Mouse (Mus musculus): ENCODE measurements around the gene Wtip. TPM values are rescaled to one million over a fixed set of nuclear protein-coding genes. Genes with fewer than 3 reads are reported as not detected.
"Not testable (repeated sequence)": the region's sequence is repeated elsewhere in the genome, so short reads cannot be mapped to it uniquely, and the experiment has no call there.

Gene Wtip
- polyA plus RNA-seq (2016; fragmentation: Nextera tagmentation; extraction: Ambion mirVana) = 4.7 and 6.6 TPM in 2 replicates

GRCm38 (mm10) chr7:34133117-34133762 is at the start of gene Wtip:
Wtip (minus strand) TSS chr7:34133268.
- no peaks in the 10 kb centered on the region for H3K36me3 ChIP-seq
- no peaks in the 10 kb centered on the region for H3K27me3 ChIP-seq (ENCODE audit: insufficient read depth, poor library complexity, severe bottlenecking)
- peak; percentile 92 for DNase-seq (ENCODE audit: low spot score)
- H3K4me1 ChIP-seq = peaks cover 24% of the 10 kb centered on the region
- WGBS = 2% methylated on average over 56 of the region's 65 CpGs
- no peaks in the 10 kb centered on the region for H3K9me3 ChIP-seq
- H3K27ac ChIP-seq = peak within 1 kb of the TSS; percentile 97
- H3K4me3 ChIP-seq = peak within 1 kb of the TSS; percentile 85

DNA sequence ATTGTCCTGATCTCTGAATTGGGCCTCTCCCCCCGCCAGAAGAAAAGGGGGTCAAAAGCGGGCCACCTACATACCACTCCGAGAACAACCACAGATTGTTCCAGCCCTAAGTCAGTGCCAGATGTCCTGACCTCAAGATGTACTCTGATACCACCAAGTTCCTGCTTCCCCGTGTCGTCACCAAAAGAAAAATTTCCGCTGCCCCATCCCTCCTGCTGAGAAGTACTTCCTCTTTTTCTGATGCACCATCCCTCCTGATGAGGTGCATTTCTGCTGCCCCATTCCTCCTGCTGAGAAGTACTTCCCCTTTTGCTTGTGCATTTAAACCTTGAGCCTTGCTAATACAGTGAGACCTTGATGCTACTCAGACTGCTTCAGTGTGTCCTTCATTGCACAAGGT is 43.2 kb upstream of the Wtip start:
- WGBS = 84% methylated on average over 6 of the region's 6 CpGs
- H3K4me3 ChIP-seq; H3K27ac ChIP-seq; H3K4me1 ChIP-seq; H3K36me3 ChIP-seq; DNase-seq (ENCODE audit: low spot score); H3K27me3 ChIP-seq (ENCODE audit: insufficient read depth, poor library complexity, severe bottlenecking); H3K9me3 ChIP-seq: not testable (repeated sequence)

DNA sequence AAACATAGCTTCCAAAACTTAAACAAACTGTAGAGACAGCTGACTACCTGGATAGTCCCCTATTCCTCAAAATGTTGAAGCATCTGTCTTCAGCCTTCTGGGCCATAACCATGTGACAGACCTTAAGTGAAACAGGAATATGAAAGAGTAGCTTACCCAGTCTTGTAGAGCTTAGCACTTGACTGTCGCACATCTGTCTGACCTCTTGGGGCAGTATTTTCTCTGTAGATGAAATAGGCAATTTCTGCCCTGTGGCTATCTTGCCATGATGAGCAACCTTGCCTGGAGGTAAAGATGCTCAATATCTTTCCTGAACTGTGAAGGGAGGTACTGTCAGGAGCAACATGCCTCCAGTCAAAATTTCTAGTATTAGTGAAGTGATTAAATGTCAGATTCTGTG is 39.2 kb upstream of the Wtip start:
- Histone ChIP-seq H3K9me3 (no peaks in the 10 kb centered on the region), H3K27me3 (ENCODE audit: insufficient read depth, poor library complexity, severe bottlenecking) (no peaks in the 10 kb centered on the region), H3K4me3 (no peak overlapping the region), H3K4me1 (no peaks in the 10 kb centered on the region), H3K36me3 (no peaks in the 10 kb centered on the region), H3K27ac (no peak overlapping the region)
- DNase-seq (ENCODE audit: low spot score) = no peak
- WGBS = 64% methylated on average over 1 of the region's 1 CpGs

DNA sequence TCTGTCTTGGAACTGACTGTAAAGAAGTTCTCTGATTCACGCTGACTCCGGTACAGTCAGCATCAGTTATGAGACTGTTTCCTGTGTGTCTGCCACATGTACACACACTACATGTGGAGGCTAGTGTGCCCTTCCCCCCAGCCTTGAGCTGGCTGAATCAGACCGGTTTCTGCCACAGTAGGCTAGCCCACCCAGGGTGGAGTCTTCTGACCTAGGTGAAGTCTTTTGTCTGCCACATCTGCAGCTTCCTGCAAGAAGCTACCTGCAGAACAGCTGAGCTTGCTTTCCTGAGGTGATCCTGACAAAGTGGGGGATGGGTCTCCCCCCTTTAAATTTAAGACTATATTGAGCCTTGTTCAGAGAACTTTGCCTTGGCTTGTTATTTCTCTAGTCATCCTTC is 36.4 kb upstream of the Wtip start, which contains the start of gene Uba2:
Gene Uba2 (minus strand): TSS at position 146 of the 400 bp plus-strand sequence.
- Histone ChIP-seq H3K27me3 (ENCODE audit: insufficient read depth, poor library complexity, severe bottlenecking) (no peaks in the 10 kb centered on the region), H3K36me3 (peaks cover 18% of the 10 kb centered on the region), H3K27ac (peak within 1 kb of the TSS; percentile 98), H3K9me3 (no peaks in the 10 kb centered on the region), H3K4me3 (peak within 1 kb of the TSS; percentile 84), H3K4me1 (peaks cover 8% of the 10 kb centered on the region; the same call in 1 of the 2 replicates)
- 81% methylated on average over 3 of the region's 3 CpGs for WGBS
- no peak for DNase-seq (ENCODE audit: low spot score)

DNA sequence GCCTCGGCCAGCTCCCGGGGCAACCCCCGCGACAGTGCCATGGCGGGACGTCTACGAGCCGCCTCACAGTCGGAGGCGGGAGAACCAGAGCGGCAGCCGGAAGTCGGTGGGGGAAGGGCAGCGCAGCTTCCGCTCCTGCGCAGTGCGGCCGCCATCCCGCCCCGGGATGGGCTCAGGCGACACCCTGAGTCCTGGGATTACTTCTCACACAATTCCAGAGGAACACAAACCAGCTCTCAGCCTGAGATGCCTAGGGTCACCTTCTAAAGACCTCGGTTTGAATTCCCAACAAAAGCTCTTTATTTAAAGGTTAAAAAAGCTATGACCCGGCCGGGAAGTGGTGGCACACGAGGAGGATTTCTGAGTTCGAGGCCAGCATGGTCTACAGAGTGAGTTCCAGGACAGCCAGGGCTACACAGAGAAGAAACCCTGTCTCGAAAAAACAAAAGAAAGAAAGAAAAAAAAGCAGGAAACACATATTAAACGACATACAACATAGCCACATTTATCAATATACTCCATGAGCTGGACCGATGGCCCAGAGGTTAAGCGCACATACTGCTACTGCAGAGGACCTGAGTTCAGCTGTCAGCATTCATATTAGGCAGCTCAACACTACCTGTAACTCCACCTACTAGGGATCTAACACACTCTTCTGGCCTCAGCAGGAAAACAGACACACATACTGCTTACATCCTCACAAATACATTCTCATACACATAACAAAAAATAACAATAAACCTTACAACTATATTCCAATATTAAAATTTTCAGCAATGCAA is 35.6 kb upstream of the Wtip start:
- H3K4me1 ChIP-seq = peaks cover 8% of the 10 kb centered on the region; the same call in 1 of the 2 replicates
- peak overlapping the region; percentile 84 for H3K4me3 ChIP-seq
- H3K9me3 ChIP-seq = no peaks in the 10 kb centered on the region
- peaks cover 24% of the 10 kb centered on the region for H3K36me3 ChIP-seq
- no peaks in the 10 kb centered on the region for H3K27me3 ChIP-seq (ENCODE audit: insufficient read depth, poor library complexity, severe bottlenecking)
- WGBS = 10% methylated on average over 30 of the region's 30 CpGs
- peak overlapping the region; percentile 98 for H3K27ac ChIP-seq
- peak; percentile 95 for DNase-seq (ENCODE audit: low spot score)

DNA sequence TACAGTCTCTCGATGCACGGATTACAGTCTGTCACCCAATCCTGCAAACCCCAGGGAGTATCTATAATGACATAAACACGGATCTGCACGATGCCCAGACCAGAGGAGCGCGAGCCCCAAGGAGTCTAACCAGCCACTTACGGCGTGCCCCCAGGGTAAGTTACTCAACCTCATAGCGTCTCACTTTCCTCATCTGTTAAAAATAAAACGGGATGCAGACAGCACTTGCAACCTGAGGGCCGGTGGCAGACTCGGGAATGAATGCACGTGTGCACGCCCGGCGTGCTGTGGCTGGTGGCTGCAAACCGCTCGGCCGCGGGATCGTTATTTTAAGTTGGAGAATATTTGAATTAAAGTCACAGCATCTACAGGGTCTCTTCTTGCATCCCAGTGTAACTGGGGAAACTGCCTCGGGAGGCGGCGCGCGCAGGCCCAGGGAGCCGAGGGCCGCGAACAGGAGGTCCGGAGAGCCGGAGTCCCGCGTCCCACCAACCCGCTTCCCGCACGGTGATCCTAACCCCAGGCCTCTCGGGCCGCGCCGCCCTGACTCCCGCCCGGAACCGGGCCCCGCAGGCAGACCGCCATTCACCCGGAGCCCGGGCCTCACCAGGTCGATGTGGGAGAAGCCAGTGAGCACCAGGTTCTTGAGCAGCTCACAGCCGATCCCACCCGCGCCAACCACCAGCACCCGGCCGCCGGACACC is 34.9 kb upstream of the Wtip start:
- DNase-seq (ENCODE audit: low spot score) = no peak

GRCm38 (mm10) chr7:34166850-34167249 is 33.8 kb upstream of the Wtip start:
- no peaks in the 10 kb centered on the region for H3K27me3 ChIP-seq (ENCODE audit: insufficient read depth, poor library complexity, severe bottlenecking)
- H3K9me3 ChIP-seq = no peaks in the 10 kb centered on the region
- peaks cover 42% of the 10 kb centered on the region for H3K36me3 ChIP-seq
- no peak for DNase-seq (ENCODE audit: low spot score)
- WGBS = 54% methylated on average over 4 of the region's 4 CpGs
- H3K27ac ChIP-seq = no peak overlapping the region
- H3K4me3 ChIP-seq = peak overlapping the region; percentile 84; the same call in 1 of the 2 replicates
- H3K4me1 ChIP-seq = peaks cover 8% of the 10 kb centered on the region; the same call in 1 of the 2 replicates

More for the DNA sequence above, 34.9 kb upstream of the Wtip start:
- peak overlapping the region; percentile 98 for H3K27ac ChIP-seq
- WGBS = under 1% methylated on average over 54 of the region's 54 CpGs
- no peaks in the 10 kb centered on the region for H3K27me3 ChIP-seq (ENCODE audit: insufficient read depth, poor library complexity, severe bottlenecking)
- H3K9me3 ChIP-seq = no peaks in the 10 kb centered on the region
- peaks cover 8% of the 10 kb centered on the region; the same call in 1 of the 2 replicates for H3K4me1 ChIP-seq
- H3K36me3 ChIP-seq = peaks cover 32% of the 10 kb centered on the region
- peak overlapping the region; percentile 84 for H3K4me3 ChIP-seq

DNA sequence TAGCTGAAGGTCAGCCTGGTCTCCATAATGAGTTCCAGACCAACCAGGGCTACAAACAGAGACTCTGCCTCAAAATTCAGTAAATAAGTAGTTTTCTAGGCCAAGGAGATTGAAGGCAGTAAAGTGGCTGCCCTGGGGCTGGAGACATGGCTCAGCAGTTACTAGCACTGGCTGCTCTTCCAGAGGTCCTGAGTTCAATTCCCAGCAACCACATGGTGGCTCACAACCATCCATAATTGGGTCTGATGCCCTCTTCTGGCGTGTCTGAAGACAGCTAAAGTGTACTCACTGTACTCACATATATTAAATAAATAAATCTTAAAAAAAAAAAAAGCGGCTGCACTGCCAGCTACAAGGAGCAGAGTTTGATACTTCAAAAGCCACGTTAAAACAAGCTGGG is 32.9 kb upstream of the Wtip start:
- Histone ChIP-seq H3K36me3 (peaks cover 51% of the 10 kb centered on the region), H3K27ac (no peak overlapping the region), H3K9me3 (no peaks in the 10 kb centered on the region), H3K4me3 (no peak overlapping the region), H3K4me1 (peaks cover 8% of the 10 kb centered on the region; the same call in 1 of the 2 replicates), H3K27me3 (ENCODE audit: insufficient read depth, poor library complexity, severe bottlenecking) (no peaks in the 10 kb centered on the region)
- WGBS = 91% methylated on average over 3 of the region's 3 CpGs
- no peak for DNase-seq (ENCODE audit: low spot score)

DNA sequence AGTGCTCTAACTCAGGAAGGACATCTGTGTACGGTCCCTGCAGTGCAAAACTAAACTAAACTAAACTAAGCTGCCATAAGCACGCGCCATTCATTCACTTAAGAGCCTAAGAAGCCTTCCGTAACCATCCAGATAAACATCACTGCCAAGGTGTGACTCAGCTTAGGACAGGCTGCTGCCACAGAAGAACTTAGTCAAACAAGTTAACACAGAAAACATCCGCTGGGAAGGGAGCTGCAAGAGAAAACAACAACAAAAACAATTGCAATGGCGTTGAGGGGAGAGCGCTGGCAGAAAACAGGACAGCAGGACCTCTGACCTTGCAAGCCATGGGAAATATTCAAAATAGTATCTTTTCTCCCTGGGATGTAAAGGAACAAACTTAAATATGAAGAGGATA is 31.6 kb upstream of the Wtip start:
- Histone ChIP-seq H3K36me3 (peaks cover 63% of the 10 kb centered on the region), H3K4me1 (peaks cover 8% of the 10 kb centered on the region; the same call in 1 of the 2 replicates), H3K4me3 (no peak overlapping the region), H3K27me3 (ENCODE audit: insufficient read depth, poor library complexity, severe bottlenecking) (no peaks in the 10 kb centered on the region), H3K9me3 (no peaks in the 10 kb centered on the region), H3K27ac (no peak overlapping the region)
- no peak for DNase-seq (ENCODE audit: low spot score)
- 90% methylated on average over 7 of the region's 7 CpGs for WGBS

GRCm38 (mm10) chr7:34159167-34159566 is 26.1 kb upstream of the Wtip start:
- no peaks in the 10 kb centered on the region for H3K4me1 ChIP-seq
- no peak overlapping the region for H3K4me3 ChIP-seq
- H3K36me3 ChIP-seq = peaks cover 93% of the 10 kb centered on the region
- WGBS = 95% methylated on average over 3 of the region's 3 CpGs
- H3K27ac ChIP-seq = no peak overlapping the region
- H3K9me3 ChIP-seq = no peaks in the 10 kb centered on the region
- no peaks in the 10 kb centered on the region for H3K27me3 ChIP-seq (ENCODE audit: insufficient read depth, poor library complexity, severe bottlenecking)
- DNase-seq (ENCODE audit: low spot score) = no peak

GRCm38 (mm10) chr7:34157994-34158393 is 24.9 kb upstream of the Wtip start:
- WGBS = 97% methylated on average over 3 of the region's 3 CpGs
- no peak for DNase-seq (ENCODE audit: low spot score)
- Histone ChIP-seq H3K27me3 (ENCODE audit: insufficient read depth, poor library complexity, severe bottlenecking) (no peaks in the 10 kb centered on the region), H3K27ac (no peak overlapping the region), H3K4me3 (no peak overlapping the region), H3K36me3 (peaks cover 95% of the 10 kb centered on the region), H3K4me1 (no peaks in the 10 kb centered on the region), H3K9me3 (no peaks in the 10 kb centered on the region)

DNA sequence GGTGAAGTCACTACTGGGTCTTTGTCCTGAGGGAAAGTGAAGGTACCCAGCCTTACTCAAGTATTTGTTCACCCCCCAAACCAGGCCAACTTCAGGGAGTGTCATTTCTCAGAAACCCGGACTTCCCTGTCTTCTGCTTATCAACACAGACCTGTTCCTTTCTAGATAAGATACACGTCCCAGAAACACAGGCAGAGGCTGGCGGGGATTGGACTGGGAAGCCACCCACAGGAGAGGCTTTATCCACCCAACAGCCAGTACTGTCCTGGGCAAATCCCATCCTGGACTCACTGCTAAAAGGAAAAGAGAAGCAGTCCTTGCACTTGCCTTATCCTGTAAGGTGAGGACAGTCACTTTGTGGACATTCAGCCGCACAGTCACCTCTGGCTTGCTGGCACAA is 14.1 kb upstream of the Wtip start:
- 45% methylated on average over 4 of the region's 4 CpGs for WGBS
- no peak overlapping the region for H3K4me3 ChIP-seq
- H3K27me3 ChIP-seq (ENCODE audit: insufficient read depth, poor library complexity, severe bottlenecking) = no peaks in the 10 kb centered on the region
- H3K27ac ChIP-seq = no peak overlapping the region
- peaks cover 99% of the 10 kb centered on the region for H3K36me3 ChIP-seq
- DNase-seq (ENCODE audit: low spot score) = no peak
- peaks cover 3% of the 10 kb centered on the region; the same call in 1 of the 2 replicates for H3K9me3 ChIP-seq
- H3K4me1 ChIP-seq = no peaks in the 10 kb centered on the region

GRCm38 (mm10) chr7:34141123-34141522 is 8.1 kb upstream of the Wtip start:
- 94% methylated on average over 13 of the region's 13 CpGs for WGBS
- Histone ChIP-seq H3K4me3 (no peak overlapping the region), H3K36me3 (peaks cover 63% of the 10 kb centered on the region), H3K27ac (no peak overlapping the region), H3K9me3 (no peaks in the 10 kb centered on the region), H3K4me1 (no peaks in the 10 kb centered on the region), H3K27me3 (ENCODE audit: insufficient read depth, poor library complexity, severe bottlenecking) (no peaks in the 10 kb centered on the region)
- DNase-seq (ENCODE audit: low spot score) = no peak

Measured in heart, embryonic 10.5 days (tissue).